Mouse (Mus musculus): Measurements from ENCODE around the gene Retreg1.

Retreg1 gene

DNA sequence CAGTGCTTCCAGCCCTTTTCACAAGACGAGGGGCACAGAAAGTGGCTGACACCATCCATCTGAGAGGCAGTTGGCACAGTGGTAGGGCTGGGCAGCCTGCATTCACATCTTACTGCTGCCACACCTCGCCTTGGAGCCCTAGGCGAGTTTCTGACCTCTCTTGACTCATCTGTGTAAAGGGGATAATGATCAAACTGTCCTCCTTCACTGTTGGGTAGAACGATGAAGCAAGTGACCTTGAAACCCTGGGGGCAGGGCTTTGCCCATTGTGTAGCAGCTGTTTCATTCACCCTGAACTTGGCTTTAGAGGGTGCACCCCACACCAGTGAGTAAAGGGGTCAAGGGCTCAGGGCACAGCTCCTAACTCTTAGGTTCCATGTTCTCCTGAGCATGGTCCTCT lies 39.0 kb downstream of the Retreg1 start:
- WGBS: 77% methylated on average over 4 of the region's 4 CpGs

DNA sequence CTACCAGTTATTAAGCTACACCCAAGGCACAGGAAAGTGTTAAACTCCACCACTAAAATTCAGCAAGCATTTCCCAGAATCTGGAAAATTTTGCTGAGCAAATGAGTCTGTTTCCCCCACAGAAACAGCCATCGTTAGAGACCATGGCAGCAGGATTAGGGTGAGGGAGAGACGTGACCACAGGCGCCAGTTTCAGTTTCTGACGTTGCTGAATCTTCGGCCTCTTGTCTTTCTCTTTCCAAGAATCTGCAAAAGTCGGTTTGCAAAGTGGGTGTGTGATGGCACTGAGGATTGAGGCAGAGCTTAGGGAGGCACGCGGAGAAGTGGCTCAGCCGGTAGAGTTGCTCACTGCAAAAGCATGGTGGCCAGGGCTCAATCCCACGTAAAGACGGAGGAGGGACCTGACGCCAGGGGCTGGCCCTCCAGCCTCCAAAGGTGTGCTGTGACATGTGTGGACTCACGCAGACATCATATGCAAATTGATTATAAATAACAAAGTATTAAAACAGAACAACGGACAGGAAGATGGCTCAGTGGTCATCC lies 41.5 kb downstream of the Retreg1 start:
- WGBS: 69% methylated on average over 14 of the region's 14 CpGs

DNA sequence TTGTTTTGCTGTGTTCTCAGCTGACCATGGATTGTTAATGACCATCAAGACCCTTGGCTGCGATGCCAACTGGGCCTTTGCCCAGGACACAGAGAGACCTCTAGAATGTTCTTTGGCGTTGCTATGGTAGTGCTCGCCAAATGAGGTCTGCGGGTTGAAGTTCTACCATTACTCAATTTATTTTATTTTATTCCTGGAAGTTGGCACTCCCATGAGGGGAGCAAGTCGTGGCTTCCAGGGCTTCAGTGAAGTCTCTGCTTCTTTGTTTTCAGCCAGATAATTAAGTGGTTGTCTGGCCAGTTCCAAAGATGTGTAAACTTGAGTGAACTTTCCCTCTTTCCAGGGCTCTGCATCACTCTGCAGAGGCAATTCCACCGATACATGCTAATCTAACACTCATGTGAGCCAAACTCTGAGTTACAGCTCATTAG lies 43.6 kb downstream of the Retreg1 start:
- WGBS: 69% methylated on average over 6 of the region's 6 CpGs

DNA sequence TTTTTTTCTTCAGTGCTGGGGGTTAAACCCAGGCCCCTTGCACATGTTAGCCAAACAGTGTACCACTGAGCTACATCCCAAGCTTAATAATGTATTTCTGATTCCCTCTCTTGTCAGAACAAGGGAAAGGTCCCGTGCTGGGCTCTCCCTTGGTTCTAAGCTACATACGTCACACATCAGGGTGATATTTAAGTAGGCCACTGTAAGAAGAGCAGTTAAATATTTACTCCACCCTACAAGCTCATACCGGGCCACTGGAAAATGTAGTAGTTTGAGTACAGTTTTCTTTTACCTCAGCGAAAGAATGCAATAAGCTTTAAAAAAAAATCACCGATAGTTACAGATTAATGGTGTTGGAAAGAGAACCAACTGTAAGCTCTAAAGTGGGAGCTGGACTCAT lies 46.9 kb downstream of the Retreg1 start:
- 97% methylated on average over 5 of the region's 5 CpGs for WGBS

DNA sequence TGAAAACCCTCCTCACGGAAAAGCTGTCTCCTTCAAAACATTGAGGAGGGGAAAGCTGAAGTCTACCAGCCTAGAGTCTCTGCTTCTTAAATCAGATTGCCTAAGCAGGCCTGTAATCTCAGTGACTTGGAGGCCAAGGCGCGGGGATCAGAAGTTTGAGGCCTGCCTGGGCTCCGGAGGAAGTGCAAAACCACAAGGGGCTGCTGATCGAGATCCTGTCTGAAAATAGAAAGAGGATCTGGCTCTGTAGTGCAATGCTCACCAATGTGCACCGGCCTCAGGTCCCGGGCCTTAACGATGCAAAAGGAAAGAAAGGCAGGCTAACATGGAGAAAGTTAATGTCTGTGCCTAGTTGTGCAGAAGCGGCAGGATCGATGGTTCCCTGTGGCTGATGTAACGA lies 48.6 kb downstream of the Retreg1 start:
- WGBS: 79% methylated on average over 11 of the region's 11 CpGs

GRCm38 (mm10) chr15:25893327-25893726 lies 50.3 kb downstream of the Retreg1 start:
- WGBS: 66% methylated on average over 2 of the region's 2 CpGs

DNA sequence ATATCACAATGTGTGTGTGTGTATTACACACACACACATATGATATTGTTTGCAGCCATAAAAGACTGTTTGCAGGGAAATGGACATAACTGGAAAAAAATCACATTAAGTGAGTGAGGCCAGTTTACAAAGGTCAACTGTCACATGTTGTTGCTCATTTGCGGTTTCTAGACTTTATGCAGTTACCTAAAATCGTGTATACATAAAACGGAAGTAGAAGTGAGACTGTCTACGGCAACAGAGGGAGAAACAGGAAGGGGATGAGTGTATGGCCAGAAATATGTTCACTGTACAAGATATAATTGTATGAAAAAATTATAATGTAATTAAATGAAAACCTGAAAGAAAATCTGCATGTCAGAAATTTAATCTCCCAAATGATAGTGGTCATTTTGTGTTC lies 53.8 kb downstream of the Retreg1 start:
- 82% methylated on average over 4 of the region's 4 CpGs for WGBS

DNA sequence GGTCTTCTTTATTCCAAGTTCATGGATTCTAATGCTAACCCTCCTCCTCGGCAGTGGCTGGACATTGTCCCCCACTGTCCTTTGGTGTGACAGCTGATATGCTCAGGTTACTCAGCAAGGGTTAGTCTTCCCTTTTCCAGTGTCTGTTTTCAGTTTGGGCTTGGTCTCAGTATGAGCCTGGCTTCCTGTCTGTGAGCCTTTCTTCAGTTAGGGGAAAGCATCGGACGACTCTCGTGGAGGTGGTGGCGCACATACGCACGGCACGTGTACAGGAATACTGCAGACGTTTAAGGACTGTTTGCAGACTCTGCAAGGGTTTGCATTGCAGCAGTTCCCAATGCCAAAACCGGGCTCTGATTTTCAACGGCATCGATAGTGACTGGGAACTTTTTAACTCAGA lies 54.6 kb downstream of the Retreg1 start:
- WGBS: 66% methylated on average over 12 of the region's 12 CpGs

GRCm38 (mm10) chr15:25899021-25899420 lies 56.0 kb downstream of the Retreg1 start:
- WGBS: 54% methylated on average over 5 of the region's 5 CpGs

- 12% methylated on average over 7 of the region's 7 CpGs for WGBS
These were observed 57.6 kb downstream of the Retreg1 start for GRCm38 (mm10) chr15:25900540-25900939.

DNA sequence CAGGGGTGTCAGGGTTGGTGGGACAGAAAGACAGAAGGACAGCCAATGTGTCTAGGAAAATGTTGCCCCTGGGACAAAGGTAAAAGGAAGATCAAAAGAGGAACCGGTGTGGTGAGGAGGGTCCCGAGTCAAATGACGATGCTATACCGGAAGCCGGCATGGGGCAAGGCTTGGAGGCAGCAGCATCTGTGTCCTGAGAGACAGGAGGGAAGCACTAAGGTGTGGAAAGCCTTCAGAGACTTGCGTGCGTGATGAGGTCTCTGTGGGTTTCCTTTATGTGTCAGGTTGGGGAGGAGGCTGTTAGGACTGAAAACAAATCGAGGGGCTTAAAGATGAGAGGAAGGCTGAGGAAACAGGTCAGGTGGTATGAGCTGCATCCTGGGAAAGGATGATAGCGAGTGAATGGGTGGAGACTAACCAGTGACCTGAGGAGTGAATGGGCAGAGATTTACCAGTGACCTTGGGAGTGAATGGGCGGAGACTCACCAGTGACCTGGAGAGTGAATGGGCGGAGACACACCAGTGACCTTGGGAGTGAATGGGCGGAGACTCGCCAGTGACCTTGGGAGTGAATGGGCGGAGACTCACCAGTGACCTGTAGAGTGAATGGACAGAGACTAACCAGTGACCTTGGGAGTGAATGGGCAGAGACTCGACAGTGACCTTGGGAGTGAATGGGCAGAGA lies 60.1 kb downstream of the Retreg1 start:
- 94% methylated on average over 15 of the region's 15 CpGs for WGBS

DNA sequence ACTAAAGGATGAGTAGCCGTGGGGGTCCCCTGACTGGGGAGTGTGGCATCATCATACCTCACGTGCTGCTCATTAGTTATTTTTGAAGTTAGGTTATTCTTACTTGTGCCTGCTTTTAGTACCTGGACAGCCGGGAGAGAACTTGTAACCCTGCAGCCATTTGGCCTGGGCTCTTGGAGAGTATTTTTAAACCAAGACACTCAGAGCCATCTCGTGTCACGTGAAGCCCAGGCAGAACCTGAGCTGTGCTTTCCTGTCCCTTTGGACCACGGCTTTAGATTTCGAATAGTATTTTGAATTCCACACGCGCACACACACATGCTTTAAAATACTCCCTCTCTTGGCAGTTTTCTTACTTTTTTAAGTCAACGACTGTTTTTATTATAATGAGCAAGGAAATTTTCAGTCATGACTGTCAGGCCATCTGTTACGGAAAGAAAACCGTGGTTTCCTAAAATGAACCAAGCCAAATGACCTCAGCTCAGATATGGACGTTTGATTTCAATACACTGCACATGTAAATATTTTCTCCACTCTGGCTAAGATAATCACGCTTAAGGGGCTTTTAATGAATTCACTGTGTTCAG lies 61.5 kb downstream of the Retreg1 start:
- 52% methylated on average over 14 of the region's 14 CpGs for WGBS

DNA sequence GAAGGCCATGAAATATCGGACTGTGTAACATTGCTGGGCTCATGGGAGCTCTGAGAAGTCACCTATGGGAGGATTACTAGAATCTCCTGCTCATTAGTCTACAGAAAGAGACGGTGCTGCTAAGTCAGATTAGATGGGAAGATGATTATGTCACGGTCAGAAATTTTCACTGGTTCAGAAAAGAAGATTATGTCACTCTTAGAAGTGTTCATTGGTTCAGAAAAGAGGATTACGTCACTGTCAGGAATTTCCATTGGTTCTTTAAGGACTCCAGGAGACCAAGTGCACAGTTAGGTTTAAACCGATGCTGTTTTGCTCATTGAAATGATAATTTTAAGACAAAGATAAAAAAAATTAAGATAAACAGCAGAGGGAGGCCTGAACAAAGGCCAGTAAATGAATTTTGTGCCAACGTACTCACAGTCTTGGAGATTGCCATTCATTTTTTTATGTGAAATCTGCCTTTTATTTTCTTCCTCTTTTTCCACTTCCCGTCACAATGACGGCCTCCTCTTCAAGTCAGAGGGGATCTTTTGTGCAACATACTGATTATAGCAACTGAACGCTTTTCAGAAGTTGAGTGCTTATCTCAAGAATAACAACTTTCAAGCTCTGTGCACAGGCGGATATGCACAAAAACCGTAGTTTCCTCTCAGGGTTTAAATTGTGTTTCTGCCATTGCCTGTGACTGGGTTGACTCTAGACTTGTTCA lies 67.0 kb downstream of the Retreg1 start:
- 70% methylated on average over 11 of the region's 11 CpGs for WGBS

- WGBS: 48% methylated on average over 1 of the region's 1 CpGs
These were observed 67.5 kb downstream of the Retreg1 start for GRCm38 (mm10) chr15:25910495-25910865.

DNA sequence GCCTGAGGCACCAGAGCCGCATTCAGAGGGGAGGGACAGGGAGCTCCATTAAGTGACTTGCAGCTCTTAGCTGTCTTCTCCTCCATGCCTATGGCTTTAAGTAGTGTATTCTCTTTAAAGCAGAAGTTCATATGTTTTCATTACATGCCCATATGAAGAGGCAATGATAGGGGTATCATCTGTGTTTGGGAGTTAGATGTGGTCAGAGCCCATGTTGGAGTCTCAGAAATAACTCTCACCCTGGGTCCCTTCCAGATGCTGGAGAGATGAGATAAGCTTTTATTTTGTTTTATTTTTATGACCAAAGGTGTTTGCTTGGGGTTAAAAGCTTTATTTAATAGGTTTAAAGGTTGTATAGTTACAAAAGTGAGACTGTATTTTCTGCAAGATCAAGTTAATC lies 67.9 kb downstream of the Retreg1 start:
- 88% methylated on average over 1 of the region's 1 CpGs for WGBS

DNA sequence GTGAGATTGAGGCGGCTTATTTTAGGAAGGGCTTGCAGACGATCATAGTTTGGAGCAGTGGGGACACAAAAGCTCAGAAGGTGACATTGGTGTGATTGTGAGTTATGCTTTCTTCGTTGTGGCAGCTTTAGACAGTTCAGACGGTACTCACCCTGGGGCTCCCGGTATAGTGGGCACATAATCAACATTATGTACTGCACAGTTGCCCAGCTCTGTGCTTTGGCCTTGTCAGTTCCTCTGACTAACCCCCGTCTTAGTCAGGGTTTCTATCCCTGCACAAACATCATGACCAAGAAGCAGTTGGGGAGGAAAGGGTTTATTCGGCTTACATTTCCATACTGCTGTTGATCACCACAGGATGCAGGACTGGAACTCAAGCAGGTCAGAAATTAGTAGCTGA lies 69.9 kb downstream of the Retreg1 start:
- 91% methylated on average over 7 of the region's 7 CpGs for WGBS

DNA sequence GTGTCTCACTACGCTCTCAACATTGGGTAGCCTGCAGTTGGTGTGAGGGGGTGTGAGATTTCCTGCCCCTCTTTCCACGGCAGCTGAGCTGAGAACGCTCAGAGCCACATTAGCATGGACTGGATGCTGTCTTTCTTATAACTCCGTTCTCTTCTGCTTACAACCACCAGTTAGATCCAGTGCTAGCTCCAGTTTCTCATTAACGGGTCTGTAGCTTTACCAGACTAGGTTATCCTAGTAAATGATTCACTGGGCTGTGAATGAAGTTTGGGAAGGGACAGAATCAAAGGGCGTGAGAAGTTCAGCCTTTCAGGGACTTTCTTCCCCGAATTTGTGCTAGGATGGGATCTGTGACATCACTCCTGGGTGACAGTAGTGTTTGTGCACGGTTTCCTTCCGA lies 70.7 kb downstream of the Retreg1 start:
- WGBS: 69% methylated on average over 9 of the region's 9 CpGs

GRCm38 (mm10) chr15:25914160-25914559 lies 71.2 kb downstream of the Retreg1 start:
- WGBS: 78% methylated on average over 4 of the region's 4 CpGs

- 68% methylated on average over 10 of the region's 10 CpGs for WGBS
These were observed 72.0 kb downstream of the Retreg1 start for GRCm38 (mm10) chr15:25915013-25915412.

- WGBS: 65% methylated on average over 11 of the region's 11 CpGs
These were observed 72.7 kb downstream of the Retreg1 start for GRCm38 (mm10) chr15:25915574-25916205.

GRCm38 (mm10) chr15:25916252-25916651 lies 73.3 kb downstream of the Retreg1 start:
- WGBS: 78% methylated on average over 2 of the region's 2 CpGs

GRCm38 (mm10) chr15:25918641-25919040 lies 75.7 kb downstream of the Retreg1 start:
- WGBS: 96% methylated on average over 7 of the region's 7 CpGs
